Mouse (Mus musculus): ENCODE measurements around the gene H2-Ab1.

Gene H2-Ab1

DNA sequence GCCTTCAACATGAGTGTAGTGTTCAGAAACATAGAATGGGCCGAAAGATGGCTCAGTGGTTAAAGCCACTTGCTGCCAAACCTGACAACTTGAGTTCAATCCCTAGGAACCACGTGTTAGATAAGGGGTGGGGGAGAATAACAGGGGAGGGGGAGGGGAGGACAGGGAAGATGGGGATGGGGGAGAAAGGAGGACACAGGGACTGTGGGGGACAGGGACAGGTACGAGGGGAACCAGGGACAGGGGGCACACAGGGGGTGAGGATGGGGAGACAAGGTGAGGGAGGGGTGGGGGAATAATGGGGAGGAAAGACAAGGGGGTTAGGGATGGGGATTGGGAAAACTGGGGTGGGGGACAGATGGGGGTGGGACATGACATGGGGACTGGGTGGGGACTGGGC is 17.1 kb upstream of the H2-Ab1 start:
- DNase-seq: no peak

DNA sequence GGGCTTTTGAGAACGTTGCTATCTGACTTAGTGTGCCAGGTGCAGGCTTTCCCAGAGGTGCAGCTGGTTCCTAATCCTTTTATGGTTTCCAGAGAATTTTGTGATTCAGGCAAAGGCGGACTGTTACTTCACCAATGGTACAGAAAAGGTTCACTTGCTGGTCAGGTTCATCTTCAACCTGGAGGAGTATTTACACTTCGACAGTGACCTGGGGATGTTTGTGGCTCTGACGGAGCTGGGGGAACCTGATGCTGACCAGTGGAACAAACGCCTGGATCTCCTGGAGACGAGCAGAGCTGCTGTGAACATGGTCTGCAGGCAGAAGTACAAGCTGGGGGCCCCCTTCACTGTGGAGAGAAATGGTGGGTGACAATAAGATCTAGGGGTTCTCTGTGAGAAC is 16.6 kb upstream of the H2-Ab1 start:
- no peak for DNase-seq

DNA sequence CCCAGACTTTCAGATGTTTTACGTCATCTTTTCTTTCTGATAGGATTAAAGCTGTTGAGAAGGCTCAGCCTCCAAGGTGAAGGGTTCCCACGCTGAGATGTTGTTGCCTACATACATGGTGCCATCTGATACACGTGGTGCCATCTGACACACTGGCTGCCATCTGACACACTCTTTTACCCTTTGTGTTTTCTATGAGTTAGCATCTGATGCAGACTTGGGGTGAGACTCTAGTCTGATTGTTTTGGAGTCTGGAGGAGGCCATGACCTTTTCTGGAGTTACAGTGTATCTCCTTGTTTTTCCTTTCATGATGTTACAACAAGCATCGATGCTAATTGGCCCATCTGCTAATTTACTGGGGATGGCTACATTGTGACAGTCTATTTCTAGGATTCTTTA is 12.8 kb upstream of the H2-Ab1 start:
- DNase-seq: no peak

DNA sequence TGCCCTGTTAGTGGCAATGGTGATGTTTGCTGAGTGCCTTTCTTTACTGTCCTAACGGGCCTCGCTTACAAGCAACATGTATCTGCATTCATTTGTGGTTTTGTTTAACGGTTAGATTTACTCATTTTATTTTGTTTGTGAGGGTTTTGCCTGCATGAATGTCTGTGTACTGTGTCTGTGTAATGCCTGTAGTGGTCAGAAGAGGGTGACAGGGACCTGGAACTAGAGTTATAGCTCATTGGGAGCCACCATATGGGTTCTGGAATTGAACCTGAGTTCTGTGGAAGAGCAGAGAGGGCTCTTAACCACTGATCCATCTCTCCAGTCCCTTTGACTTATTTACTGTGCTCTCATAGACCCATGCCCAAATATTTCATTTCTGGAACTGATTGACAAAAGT is 10.4 kb upstream of the H2-Ab1 start:
- DNase-seq: no peak

DNA sequence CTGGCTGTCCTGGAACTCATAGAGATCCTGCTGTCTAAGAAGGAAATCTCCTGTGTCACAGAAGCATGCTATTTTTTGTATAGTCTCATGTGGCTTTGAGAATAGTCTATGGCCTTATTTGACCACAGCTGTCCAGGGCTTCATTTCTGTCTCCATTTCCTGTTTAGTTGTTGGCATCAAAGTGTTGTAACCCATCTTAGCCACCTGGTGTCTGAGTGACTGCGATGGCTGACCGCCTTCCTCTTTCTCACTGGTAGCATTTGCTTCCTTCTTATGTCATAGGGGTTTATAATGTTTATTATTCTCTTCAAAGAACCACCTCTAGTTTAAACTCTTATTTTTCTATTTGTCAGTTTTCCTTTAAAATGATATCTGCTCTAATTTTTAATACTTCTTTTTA is 8.7 kb upstream of the H2-Ab1 start:
- no peak for DNase-seq

DNA sequence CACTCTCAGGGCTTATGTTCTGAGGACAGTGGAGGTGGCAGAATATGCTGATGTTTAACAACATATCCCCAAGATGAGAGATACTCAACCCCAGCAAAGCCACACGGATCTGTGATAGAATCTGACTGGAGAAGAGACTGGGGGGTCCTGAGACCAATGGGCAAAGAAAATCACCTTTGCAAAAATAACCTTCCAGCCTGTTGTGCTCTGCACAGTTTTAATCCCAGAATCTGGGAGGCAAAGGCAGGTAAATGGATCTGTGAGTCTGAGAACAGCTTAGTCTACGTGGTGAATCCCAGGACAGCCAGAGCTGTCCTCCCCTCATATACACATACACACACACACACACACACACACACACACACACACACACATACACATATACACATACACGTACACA is 8.1 kb upstream of the H2-Ab1 start:
- DNase-seq: no peak

DNA sequence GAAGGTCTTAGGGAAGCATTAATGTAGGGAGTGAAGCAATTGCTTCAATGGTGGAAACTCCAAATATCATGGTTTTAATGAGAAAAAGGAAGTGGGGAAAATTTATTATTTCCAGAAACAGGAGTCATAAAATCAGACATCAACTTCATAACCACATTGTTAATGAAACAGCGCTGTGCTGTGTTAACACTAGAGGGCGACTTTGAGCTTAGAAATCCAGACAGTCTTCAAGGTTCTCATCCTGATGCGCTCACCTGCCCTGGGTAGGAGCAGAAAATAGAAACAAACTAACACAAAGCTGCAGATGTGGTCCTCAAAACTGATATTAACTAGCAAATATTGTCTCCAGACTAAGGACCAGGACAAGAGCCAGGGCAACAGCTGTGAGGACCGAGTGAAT is 7.6 kb upstream of the H2-Ab1 start:
- peak in 1 of 2 experiments; percentile 69 for DNase-seq

DNA sequence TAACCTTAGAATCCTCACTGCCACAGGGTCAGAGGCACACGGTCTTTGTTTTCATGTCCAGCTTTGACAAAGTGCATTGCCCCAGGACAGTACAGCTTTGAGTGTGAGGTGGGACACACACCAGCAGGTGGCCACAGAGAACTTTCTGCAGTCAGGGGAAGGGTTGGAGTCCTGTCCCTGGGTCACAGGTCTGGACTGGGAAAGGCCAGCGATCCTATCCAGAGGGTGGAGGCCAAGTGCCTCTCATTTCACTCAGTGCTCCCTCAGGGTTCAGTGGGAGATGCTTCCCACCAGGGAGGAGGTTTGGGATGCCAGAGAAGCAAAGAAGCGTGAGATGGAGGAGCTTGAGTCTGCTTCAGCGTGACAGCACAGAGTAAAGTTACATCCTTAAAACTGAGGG is 5.8 kb upstream of the H2-Ab1 start:
- peak in 1 of 2 experiments; percentile 41 for DNase-seq

DNA sequence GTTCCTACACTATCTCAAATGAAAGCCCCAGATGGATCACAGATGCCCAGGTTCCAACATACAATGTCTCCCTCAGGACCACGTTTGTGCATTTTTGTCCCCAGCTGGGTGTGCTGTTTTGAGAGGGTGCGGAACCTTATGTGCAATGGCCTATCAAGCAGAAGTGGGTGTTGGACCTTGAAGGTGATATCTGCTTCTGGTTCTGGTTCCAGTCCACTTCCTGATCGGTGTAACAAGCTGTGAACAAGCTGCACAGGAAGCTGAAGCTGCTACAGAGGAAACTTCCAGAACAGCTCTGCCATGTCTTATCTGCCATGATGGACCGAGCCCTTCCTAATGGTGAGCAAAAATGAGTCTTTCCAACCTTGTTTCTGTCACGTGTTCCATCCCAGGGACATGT is 988 bp upstream of the H2-Ab1 start:
- DNase-seq: no peak

DNA sequence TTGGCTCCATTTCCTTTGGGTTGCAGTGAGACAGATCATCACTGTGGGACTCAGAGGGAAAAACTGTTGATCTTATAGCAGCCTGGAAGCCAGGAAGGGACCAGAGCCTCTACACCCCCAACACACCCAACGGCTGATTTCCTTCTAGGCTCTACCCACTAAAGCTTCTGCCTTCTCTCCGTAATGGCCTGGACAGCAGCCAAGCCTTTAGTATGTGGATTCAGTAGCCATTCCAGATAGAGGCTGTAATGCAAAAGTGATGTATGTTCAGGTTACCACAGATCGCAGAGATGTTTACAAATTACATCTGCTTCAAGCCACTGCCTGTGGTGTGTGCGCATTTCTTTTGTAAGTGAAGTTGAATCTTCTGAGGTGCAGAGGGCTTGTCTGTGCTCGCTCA is 3.1 kb downstream of the H2-Ab1 start:
- peak in 1 of 2 experiments; percentile 4 for DNase-seq

DNA sequence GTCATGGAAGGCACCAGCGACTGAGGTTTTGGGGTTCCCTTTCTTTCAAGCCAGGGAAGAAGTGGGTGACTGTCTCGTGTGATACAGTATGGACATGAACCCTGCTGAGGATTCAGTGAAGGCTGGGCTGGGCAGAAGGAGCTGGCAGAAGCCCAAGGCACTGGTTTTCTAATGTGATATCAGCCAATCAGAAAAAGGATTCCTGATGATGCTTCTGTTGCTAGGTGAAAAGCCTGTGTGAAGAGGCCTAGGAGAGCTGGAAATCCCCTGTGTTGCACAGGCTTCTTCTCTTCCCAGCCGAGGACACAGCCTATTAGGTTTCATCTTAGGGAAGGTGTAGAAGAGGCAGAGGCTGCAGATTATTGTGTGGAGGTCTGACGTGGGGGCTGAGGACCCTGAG is 4.0 kb downstream of the H2-Ab1 start:
- DNase-seq: peak; percentile 74 to 85

DNA sequence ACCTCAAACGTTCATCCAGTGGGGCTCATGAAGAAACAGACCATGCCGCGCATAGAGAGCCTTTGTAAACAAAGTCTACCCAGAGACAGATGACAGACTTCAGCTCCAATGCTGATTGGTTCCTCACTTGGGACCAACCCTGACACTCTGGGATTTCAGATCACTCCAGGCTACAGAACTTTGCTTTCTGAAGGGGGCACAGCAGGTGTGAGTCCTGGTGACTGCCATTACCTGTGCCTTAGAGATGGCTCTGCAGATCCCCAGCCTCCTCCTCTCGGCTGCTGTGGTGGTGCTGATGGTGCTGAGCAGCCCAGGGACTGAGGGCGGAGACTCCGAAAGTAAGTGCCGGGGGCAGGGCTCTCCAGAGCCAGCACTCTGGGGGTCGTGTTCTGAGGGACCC is 5.6 kb downstream of the H2-Ab1 start:
- peak; percentile 73 to 80 for DNase-seq

DNA sequence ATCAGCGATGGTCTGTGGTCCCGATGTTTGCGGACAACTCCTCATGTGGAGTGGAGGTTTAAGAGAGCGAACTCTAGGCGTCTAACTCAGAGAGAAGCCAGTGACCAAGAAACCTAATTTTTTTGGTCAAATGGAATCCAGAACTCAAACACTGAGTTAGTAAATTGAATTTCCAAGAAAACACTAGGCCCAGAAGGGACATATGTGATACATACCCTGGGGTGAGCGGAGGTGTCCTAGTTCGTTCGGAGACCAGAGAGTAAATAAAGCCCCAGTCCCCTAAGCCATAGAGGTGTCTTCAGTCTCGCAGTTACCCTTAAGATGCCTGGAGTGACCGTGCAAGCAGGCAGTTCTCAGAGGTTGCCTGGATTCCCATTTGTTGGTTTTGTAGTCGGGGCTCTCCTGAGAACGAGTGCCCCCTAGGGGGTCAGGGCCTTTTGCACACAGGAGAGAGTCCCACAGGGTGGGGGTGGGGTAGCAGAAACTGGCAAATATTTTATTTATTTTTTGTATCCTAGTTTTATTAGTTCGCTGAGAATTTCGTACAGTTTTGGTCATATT is 6.4 kb downstream of the H2-Ab1 start:
- DNase-seq: peak; percentile 32 to 54

DNA sequence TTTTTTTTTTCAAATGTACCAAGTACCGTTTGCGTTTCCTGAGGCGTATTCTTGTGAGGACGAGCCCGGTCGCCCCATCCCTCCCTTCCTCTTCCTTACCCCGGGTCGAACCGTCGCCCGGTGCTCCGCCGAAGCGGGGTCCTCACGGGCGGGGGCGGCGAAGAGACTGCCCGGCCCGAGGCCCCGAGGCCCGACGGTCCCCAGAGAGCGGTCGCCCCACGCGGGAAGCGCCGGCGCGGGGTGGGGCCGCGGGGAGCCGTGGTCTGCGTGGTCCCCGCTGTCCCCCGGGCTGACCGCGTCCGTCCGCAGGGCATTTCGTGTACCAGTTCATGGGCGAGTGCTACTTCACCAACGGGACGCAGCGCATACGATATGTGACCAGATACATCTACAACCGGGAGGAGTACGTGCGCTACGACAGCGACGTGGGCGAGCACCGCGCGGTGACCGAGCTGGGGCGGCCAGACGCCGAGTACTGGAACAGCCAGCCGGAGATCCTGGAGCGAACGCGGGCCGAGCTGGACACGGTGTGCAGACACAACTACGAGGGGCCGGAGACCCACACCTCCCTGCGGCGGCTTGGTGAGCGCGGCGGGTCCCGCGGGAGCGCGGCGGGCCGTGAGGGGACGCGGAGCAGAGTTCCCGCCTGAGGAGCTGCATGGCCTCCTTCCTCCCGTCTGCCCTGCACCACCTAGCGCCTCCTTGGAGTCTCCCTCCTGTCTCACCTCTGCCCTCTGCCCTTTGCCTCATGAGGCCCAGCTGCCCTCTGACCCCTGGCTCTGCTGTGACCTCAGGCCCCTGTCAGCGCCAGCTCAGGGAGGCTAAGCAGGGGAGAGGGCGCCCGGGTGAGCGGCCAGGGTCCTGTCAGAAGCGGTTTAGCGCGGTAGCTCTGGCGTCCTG is 7.2 kb downstream of the H2-Ab1 start:
- peak; percentile 3 to 42 for DNase-seq

DNA sequence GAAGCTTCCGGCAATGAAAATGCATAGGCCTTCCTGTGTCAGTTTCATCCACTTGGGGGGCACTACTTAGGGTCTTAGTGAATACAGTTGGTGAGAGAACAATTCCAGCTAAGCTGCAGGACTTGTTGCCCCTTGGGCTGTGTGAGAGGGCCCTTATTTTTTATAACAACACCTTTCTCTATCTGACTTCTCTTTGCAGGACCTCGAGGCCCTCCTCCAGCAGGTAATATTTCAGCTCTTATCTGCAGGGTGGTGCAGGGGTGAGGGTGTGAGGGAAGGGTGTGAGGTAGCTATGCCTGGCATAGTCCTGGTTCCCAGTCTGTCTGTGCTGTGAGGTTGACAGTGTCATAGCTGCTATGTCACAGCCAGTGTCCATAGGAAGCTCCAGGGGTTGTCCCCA is 10.8 kb downstream of the H2-Ab1 start:
- DNase-seq: no peak

DNA sequence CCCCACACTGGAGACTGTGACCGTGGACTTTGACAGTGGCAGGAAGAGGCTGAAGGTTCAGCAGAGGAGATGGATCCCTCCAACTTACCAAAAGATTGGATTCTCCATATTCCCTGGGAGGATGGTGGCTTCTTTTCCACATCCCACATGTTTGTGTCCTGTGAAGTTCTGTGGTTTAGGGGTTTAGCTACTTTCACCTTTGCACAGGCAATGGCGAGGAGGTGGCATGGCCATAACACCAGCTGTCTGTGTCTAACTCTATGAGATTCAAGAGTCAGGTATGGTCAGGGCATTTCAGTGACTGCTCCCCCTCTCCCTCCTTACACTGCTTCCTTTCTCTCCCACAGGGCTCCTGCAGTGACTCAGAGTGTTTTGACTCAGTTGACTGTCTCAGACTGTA is 11.3 kb downstream of the H2-Ab1 start:
- no peak for DNase-seq

DNA sequence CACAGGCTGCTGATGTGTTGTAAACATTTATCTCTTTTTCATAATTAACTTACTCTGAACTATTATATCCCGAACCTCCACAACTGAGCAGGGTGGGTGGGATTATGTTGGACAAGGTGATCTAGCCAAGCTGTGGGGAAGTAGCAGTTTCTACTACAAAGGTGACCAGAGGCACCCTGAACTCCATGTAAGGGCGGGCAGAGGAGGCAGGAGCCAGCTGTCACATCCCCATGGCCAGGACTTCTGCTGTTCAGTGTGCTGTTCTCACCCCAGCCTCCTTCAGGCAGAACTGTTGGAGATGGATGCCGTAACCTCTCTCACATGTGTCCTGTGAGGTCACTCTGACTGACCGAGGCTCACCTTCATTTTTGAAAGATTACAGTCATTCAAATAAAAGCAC is 12.3 kb downstream of the H2-Ab1 start:
- DNase-seq: no peak

DNA sequence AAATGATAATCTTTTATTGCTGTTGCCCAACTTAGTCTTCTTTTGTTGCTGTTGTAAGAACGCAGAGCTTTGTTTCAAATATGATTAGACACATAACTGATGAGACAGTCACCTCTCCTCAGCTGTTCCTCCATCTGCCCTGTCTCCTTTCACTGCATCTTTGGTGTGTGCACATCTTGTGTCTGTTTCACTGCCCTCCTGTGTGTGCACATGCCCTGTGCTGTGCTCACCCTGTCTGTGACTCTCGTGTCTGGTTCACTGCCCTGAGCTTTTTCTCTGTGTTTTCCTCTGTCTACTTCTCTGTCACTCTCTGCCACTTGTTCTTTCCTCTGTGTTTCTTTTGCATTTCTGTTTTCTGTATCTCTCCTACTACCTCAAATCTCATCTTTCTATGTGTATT is 12.7 kb downstream of the H2-Ab1 start:
- DNase-seq: no peak

DNA sequence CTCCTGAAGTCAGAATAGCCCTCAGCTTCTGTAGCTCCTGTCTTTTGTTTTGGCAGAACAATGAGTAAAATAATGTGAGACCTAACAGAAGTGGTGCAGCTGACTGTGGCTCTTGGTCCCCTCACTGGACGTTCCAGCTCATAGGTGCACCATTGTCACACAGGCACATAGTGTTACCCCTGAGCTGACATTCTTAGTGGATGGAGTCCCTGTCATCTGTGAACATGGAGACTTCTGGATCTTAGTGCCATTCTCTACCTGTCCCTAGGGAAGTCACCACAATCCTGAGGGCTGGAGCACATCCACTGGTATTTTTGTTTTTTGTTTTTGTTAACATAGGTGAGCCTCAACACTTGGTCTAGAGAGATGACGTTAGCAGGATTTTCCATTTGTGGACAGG is 13.5 kb downstream of the H2-Ab1 start:
- DNase-seq: no peak

DNA sequence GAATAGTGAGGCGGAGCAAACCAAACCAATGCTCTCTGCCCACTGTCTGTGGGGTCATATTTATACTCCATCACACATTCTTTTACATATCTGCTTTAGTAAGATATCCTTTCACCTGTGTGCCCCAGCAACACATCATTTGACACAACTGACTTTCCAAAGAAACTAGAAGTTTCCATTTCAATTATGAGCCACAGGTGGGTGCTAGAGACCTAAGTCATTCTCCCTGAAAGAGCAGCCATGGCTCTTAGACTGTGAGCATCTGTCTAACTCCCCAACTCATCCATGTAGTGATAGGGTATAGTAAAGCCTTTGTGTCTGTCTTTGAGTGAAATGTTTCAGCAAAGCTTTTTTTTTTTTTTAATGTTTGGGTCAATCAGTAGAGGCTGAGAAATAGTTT is 14.6 kb downstream of the H2-Ab1 start:
- DNase-seq: no peak

DNA sequence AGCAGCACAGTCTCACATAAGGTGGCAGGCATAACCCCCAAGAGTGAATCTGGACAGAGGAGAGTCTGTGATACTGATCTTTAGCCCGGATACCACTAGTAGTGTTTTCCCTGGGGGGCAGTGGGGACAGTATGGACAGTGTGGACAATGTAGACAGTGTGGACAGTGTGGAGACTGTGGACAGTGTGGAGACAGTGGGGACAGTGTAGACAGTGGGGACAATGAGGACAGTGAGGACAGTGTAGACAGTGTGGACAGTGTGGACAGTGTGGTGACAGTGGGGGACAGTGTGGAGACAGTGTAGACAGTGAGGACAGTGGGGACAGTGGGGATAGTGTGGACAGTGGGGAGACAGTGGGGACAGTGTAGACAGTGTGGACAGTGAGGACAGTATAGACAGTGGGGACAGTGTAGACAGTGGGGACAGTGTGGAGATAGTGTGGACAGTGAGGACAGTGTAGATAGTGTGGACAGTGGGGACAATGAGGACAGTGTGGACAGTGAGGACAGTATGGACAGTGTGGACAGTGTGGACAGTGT is 23.1 kb downstream of the H2-Ab1 start:
- no peak for DNase-seq

DNA sequence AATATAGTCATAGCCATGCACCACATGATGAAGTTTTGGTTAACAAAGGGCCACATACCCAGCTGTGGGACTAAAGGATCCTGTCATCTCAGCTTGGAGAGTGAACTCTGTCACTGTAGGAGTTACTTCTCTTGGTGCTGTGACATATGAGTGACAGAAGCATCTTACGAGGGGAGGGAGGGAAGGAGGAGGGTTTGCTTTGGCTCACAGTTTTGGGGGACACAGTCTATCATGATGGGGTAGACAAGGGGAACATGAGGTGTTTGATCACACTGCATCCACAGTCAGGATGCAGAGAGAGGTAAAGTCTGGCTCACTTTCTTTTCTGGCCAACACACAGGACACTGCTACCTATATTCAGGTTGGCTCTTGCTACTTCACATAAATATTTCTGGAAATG is 24.3 kb downstream of the H2-Ab1 start:
- no peak for DNase-seq

DNA sequence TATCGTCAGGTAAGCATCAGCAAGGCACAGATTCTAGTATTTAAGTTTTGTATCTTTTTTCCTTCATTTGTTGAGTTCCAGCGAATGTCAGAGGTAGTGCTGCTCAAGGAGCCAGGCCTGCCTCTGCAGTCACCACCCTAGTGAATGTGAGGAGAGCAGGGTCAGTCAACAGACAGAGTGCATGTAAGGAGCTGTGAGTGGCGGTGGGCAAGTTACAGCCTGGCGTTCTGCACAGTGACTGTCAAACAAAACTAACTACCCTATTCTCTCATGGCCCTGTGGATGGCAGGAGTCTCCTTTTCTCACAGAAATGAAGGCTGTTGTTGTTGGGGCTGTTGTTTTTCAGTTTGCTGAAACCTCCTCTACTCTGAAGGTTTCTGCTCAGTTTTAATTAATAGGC is 27.9 kb downstream of the H2-Ab1 start:
- no peak for DNase-seq

DNA sequence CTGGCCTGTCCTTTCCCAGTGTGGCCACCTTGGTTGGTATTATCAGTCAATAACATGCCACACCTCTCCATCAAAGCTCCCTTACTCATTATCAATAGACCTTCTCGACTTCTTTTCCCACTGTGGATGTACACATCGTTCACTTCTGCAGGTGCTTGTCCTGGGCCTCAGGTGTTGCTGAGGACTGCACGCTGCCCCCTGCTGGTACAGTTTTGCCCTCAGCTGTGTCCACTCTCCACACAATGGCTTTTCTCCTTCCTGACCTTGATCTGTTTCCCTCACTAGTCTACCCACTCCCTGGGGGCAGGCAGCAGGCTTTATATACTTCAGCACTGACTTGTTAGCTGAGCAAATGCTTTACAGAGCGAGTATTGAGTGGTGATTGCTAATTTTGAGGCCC is 28.4 kb downstream of the H2-Ab1 start:
- DNase-seq: peak; percentile 63 to 72

All from kidney, postnatal 25 days (tissue).